Mouse (Mus musculus) splenic B cell, adult 2 months (primary cell): ENCODE measurements around the gene Rpap2.
A peak's percentile ranks its signal among the peaks of the same experiment; 100 is the strongest.

ENCODE experiments used
- DNase-seq: peaks from one replicate; pipeline ENCODE4 v3.0.0-alpha.2; 2011; ENCODE audit warnings: low read depth, low spot score
- H3K27me3 ChIP-seq: 2 replicates; pipeline ENCODE4 v1.6.1; 2012; ENCODE audit warnings: mild to moderate bottlenecking, low read length, moderate library complexity, mixed read lengths; ENCODE audit not compliant: control insufficient read depth, poor library complexity, insufficient read depth, severe bottlenecking
- H3K36me3 ChIP-seq: 2 replicates; pipeline ENCODE4 v1.6.1; 2012; ENCODE audit warnings: mild to moderate bottlenecking, low read length, moderate library complexity, mixed read lengths; ENCODE audit not compliant: control insufficient read depth, poor library complexity, insufficient read depth, severe bottlenecking

Gene Rpap2

GRCm38 (mm10) chr5:107703207-107703763 lies 106.1 kb downstream of the Rpap2 start:
- no peak for DNase-seq
- Histone ChIP-seq H3K27me3 (no peaks in the 10 kb centered on the region), H3K36me3 (0 out of 2 replicates have a peak, but pooled peaks cover 2% of the 10 kb centered on the region)

GRCm38 (mm10) chr5:107705756-107706155 lies 108.6 kb downstream of the Rpap2 start:
- Histone ChIP-seq H3K27me3 (no peaks in the 10 kb centered on the region), H3K36me3 (0 out of 2 replicates have a peak, but pooled peaks cover 2% of the 10 kb centered on the region)
- DNase-seq = no peak

GRCm38 (mm10) chr5:107706262-107706661 lies 109.1 kb downstream of the Rpap2 start:
- H3K36me3 ChIP-seq = 0 out of 2 replicates have a peak, but pooled peaks cover 2% of the 10 kb centered on the region
- DNase-seq = no peak
- H3K27me3 ChIP-seq = no peaks in the 10 kb centered on the region

GRCm38 (mm10) chr5:107708124-107708797 lies 111.1 kb downstream of the Rpap2 start:
- Histone ChIP-seq H3K36me3 (no peaks in the 10 kb centered on the region), H3K27me3 (no peaks in the 10 kb centered on the region)
- peak; percentile 56 for DNase-seq
